Mouse (Mus musculus): Measurements from ENCODE around the gene Efemp1.
A peak's percentile ranks its signal among the peaks of the same experiment; 100 is the strongest.

GRCm38 (mm10) chr11:28906288-28906687, 53.3 kb downstream of the Efemp1 start:
- TF ChIP-seq CTCF (IDR thresholded peaks at IDR 0.05; ENCODE audit: control insufficient read depth, insufficient read depth, insufficient read length) = no peak
- peak; percentile 98 for TF ChIP-seq CEBPB (IDR thresholded peaks at IDR 0.05; ENCODE audit: low read depth)
- TF ChIP-seq MYOD1 (IDR thresholded peaks at IDR 0.05; ENCODE audit: control insufficient read depth, insufficient read length, low read depth) = peak; percentile 19
- TF ChIP-seq USF1 (IDR thresholded peaks at IDR 0.05; ENCODE audit: low read depth) = no peak
- TF ChIP-seq MAX (IDR thresholded peaks at IDR 0.05) = no peak

Measured in C2C12 (cell line).